Mouse (Mus musculus) brain, embryonic 14.5 days (tissue): ENCODE results near the gene Ehd1.

Source experiments
- CTCF ChIP-seq: fragments of 200-500 bp; IDR thresholded peaks from 2 replicates; pipeline ENCODE4 v1.5.1; 2012; ENCODE audit warnings: inconsistent platforms, mild to moderate bottlenecking, moderate library complexity, borderline replicate concordance; ENCODE audit not compliant: insufficient read depth, insufficient read length; ENCODE audit errors: extremely low read depth
- POLR2A ChIP-seq: fragments of 200-500 bp; IDR thresholded peaks from 2 replicates; pipeline ENCODE4 v1.6.1; 2012; ENCODE audit warnings: mild to moderate bottlenecking, inconsistent platforms, borderline replicate concordance; ENCODE audit not compliant: poor library complexity, insufficient read depth, insufficient read length, severe bottlenecking; ENCODE audit errors: extremely low read depth

DNA sequence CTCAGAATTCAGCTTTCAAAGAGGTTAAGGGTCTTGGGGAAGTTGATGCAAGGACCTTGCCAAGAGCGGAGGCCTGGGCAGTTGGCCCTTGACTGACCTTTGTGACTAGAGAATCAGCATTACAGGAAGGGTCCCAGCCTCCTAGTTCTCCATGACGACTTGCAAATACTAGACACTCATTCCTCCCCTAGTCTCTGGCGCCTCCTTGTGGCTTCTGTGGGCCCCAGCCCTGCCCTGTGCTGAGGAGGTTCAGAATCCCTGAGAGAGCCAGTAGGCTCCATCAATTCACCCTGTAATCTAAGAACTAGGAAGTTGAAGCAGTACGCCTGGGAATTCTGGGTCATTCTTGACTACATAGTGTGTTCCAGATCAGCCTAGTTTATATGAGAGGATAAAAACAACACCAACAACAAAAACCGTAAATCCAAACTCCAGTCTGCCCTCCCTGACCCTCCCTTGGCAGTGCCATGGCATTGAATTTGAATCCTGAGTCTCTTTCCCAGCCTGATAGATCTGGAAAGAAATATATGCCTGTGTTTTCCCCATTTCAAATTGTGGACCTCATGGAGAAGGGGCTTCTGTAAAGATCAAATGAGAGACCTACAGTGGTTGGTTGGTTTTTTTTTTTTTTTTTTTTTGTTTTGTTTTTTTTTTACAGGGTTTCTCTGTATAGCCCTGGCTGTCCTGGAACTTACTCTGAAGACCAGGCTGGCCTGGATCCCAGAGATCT, 28.4 kb downstream of the Ehd1 start:
- peak; percentile 90 for TF ChIP-seq CTCF
- no peak for TF ChIP-seq POLR2A
